Mouse (Mus musculus) MEL (cell line): Measurements from ENCODE around the gene Psmc1. TPM values are rescaled to one million over a fixed set of nuclear protein-coding genes. Genes with fewer than 3 reads are reported as not detected.

Source experiments
- DNase-seq: peaks from one replicate; pipeline ENCODE4 v3.0.0; 2011; ENCODE audit warnings: low read depth, low spot score
- H3K27ac ChIP-seq: 2 replicates; pipeline ENCODE4 v1.5.1; 2012; ENCODE audit warnings: low read depth, mild to moderate bottlenecking, control low read depth, low read length, moderate library complexity; ENCODE audit not compliant: control insufficient read depth
- H3K27me3 ChIP-seq, 2 experiments: fragments of 150-350 bp in 1 of 2; sonication (generic) in 1 of 2; 2 replicates each; pipeline ENCODE4 v1.6.1; 2012; ENCODE audit warnings: low read length in 2 of 2, mild to moderate bottlenecking in 2 of 2, improper control_type of control experiment in 1 of 2, moderate library complexity in 1 of 2; ENCODE audit not compliant: insufficient read depth in 2 of 2, control insufficient read depth in 1 of 2
- H3K36me3 ChIP-seq, 2 experiments: 2 replicates each; pipeline ENCODE4 v1.6.1; 2012 to 2014; ENCODE audit warnings: low read length in 2 of 2, improper control_type of control experiment in 1 of 2, inconsistent platforms in 1 of 2, mild to moderate bottlenecking in 1 of 2; ENCODE audit not compliant: insufficient read depth in 2 of 2, control insufficient read depth in 1 of 2
- H3K4me1 ChIP-seq, 2 experiments: fragments of 150-350 bp in 1 of 2; sonication (generic) in 1 of 2; 2 replicates each; pipeline ENCODE4 v1.6.1; 2012; ENCODE audit warnings: low read length in 2 of 2, improper control_type of control experiment in 1 of 2, mild to moderate bottlenecking in 1 of 2; ENCODE audit not compliant: insufficient read depth in 2 of 2, control insufficient read depth in 1 of 2
- H3K4me3 ChIP-seq, 2 experiments: fragments of 150-350 bp in 1 of 2; sonication (generic) in 1 of 2; 2 replicates each; pipeline ENCODE4 v1.5.1; 2012; ENCODE audit warnings: low read depth in 2 of 2, low read length in 2 of 2, mild to moderate bottlenecking in 2 of 2, moderate library complexity in 2 of 2, control low read depth in 1 of 2, improper control_type of control experiment in 1 of 2; ENCODE audit not compliant: control insufficient read depth in 1 of 2, insufficient read depth in 1 of 2
- H3K79me2 ChIP-seq: 2 replicates; pipeline ENCODE4 v1.6.1; 2012; ENCODE audit warnings: mild to moderate bottlenecking, low read length, moderate library complexity; ENCODE audit not compliant: control insufficient read depth, poor library complexity, insufficient read depth
- H3K9ac ChIP-seq: 2 replicates; pipeline ENCODE4 v1.6.1; 2012; ENCODE audit warnings: low read depth, mild to moderate bottlenecking, control low read depth, low read length, moderate library complexity; ENCODE audit not compliant: control insufficient read depth, poor library complexity, severe bottlenecking
- H3K9me3 ChIP-seq: fragments of 150-350 bp; sonication (generic); replicated peaks from 2 replicates; pipeline ENCODE4 v1.6.1; 2012; ENCODE audit warnings: mild to moderate bottlenecking, low read length, improper control_type of control experiment, moderate library complexity; ENCODE audit not compliant: insufficient read depth
- BHLHE40 ChIP-seq: IDR thresholded peaks from 2 replicates; pipeline ENCODE4 v1.6.1; 2012; ENCODE audit warnings: low read depth, mild to moderate bottlenecking, inconsistent platforms, low read length, improper control_type of control experiment, borderline replicate concordance
- CHD1 ChIP-seq: IDR thresholded peaks from 2 replicates; pipeline ENCODE4 v1.6.1; 2012; ENCODE audit warnings: low read depth, mild to moderate bottlenecking, inconsistent platforms, low read length, improper control_type of control experiment
- CHD2 ChIP-seq: IDR thresholded peaks from 2 replicates; pipeline ENCODE4 v1.6.1; 2011; ENCODE audit warnings: low read length, improper control_type of control experiment
- CTCF ChIP-seq, 3 experiments: IDR thresholded peaks in 2 of 3; conservative IDR thresholded peaks in 1 of 3; 2 replicates each; pipeline ENCODE4 v1.5.1; 2011 to 2012; ENCODE audit warnings: low read length in 3 of 3, low read depth in 2 of 3, mild to moderate bottlenecking in 2 of 3, improper control_type of control experiment in 1 of 3, inconsistent platforms in 1 of 3, mixed read lengths in 1 of 3, moderate library complexity in 1 of 3; ENCODE audit not compliant: control insufficient read depth in 1 of 3, insufficient read depth in 1 of 3, poor library complexity in 1 of 3, severe bottlenecking in 1 of 3
- E2F4 ChIP-seq: IDR thresholded peaks from 2 replicates; pipeline ENCODE4 v1.6.1; 2011; ENCODE audit warnings: low read depth, low read length, improper control_type of control experiment, borderline replicate concordance
- ELF1 ChIP-seq: IDR thresholded peaks from 2 replicates; pipeline ENCODE4 v1.6.1; 2014; ENCODE audit warnings: low read depth, mild to moderate bottlenecking, inconsistent platforms, low read length, improper control_type of control experiment, moderate library complexity
- ETS1 ChIP-seq: IDR thresholded peaks from 2 replicates; pipeline ENCODE4 v1.6.1; 2012; ENCODE audit warnings: low read depth, mild to moderate bottlenecking, inconsistent platforms, low read length, improper control_type of control experiment, moderate library complexity
- GABPA ChIP-seq: IDR thresholded peaks from 2 replicates; pipeline ENCODE4 v1.6.1; 2012; ENCODE audit warnings: low read depth, mild to moderate bottlenecking, inconsistent platforms, low read length, improper control_type of control experiment, moderate library complexity
- GATA1 ChIP-seq: IDR thresholded peaks from 2 replicates; pipeline ENCODE4 v1.6.1; 2011; ENCODE audit warnings: low read depth, low read length, improper control_type of control experiment
- HCFC1 ChIP-seq: IDR thresholded peaks from 2 replicates; pipeline ENCODE4 v1.6.1; 2012; ENCODE audit warnings: low read depth, mild to moderate bottlenecking, inconsistent platforms, low read length, improper control_type of control experiment, moderate library complexity
- JUND ChIP-seq: IDR thresholded peaks from 2 replicates; pipeline ENCODE4 v1.6.1; 2011; ENCODE audit warnings: low read depth, mild to moderate bottlenecking, improper control_type of control experiment, low read length
- KAT2A ChIP-seq: conservative IDR thresholded peaks from 2 replicates; pipeline ENCODE4 v1.6.1; 2012; ENCODE audit warnings: low read depth, low read length, improper control_type of control experiment, inconsistent platforms
- MAX ChIP-seq: IDR thresholded peaks from 2 replicates; pipeline ENCODE4 v1.6.1; 2011; ENCODE audit warnings: low read length, improper control_type of control experiment
- MYC ChIP-seq: IDR thresholded peaks from 2 replicates; pipeline ENCODE4 v1.6.1; 2011; ENCODE audit warnings: low read depth, mild to moderate bottlenecking, low read length, improper control_type of control experiment, moderate library complexity
- NELFE ChIP-seq: IDR thresholded peaks from 2 replicates; pipeline ENCODE4 v1.6.1; 2011; ENCODE audit warnings: low read depth, low read length, improper control_type of control experiment
- POLR2AphosphoS2 ChIP-seq: IDR thresholded peaks from 2 replicates; pipeline ENCODE4 v1.6.1; 2011; ENCODE audit warnings: low read length, improper control_type of control experiment
- POLR2AphosphoS5 ChIP-seq: IDR thresholded peaks from 2 replicates; pipeline ENCODE4 v1.6.1; 2012; ENCODE audit warnings: low read depth, borderline replicate concordance, mild to moderate bottlenecking, inconsistent platforms, low read length, moderate library complexity, mixed read lengths
- RAD21 ChIP-seq: IDR thresholded peaks from 2 replicates; pipeline ENCODE4 v1.6.1; 2011; ENCODE audit warnings: mild to moderate bottlenecking, low read depth, low read length, improper control_type of control experiment
- RCOR1 ChIP-seq: IDR thresholded peaks from 2 replicates; pipeline ENCODE4 v1.6.1; 2012; ENCODE audit warnings: low read depth, mild to moderate bottlenecking, inconsistent platforms, low read length, improper control_type of control experiment
- TAL1 ChIP-seq: IDR thresholded peaks from 2 replicates; pipeline ENCODE4 v1.6.1; 2012; ENCODE audit warnings: mild to moderate bottlenecking, inconsistent platforms, low read length, moderate library complexity, mixed read lengths
- TBP ChIP-seq: IDR thresholded peaks from 2 replicates; pipeline ENCODE4 v1.8.0; 2011; ENCODE audit warnings: low read depth, low read length, improper control_type of control experiment
- TCF12 ChIP-seq: IDR thresholded peaks from 2 replicates; pipeline ENCODE4 v1.6.1; 2014; ENCODE audit warnings: low read depth, mild to moderate bottlenecking, inconsistent platforms, low read length, improper control_type of control experiment, moderate library complexity
- UBTF ChIP-seq: IDR thresholded peaks from 2 replicates; pipeline ENCODE4 v1.6.1; 2012; ENCODE audit warnings: low read depth, mild to moderate bottlenecking, inconsistent platforms, low read length, improper control_type of control experiment, moderate library complexity, borderline replicate concordance; ENCODE audit not compliant: insufficient read depth
- USF1 ChIP-seq: IDR thresholded peaks from 2 replicates; pipeline ENCODE4 v1.6.1; 2014; ENCODE audit warnings: low read depth, mild to moderate bottlenecking, inconsistent platforms, low read length, improper control_type of control experiment, moderate library complexity
- USF2 ChIP-seq, 2 experiments: IDR thresholded peaks; 2 replicates each; pipeline ENCODE4 v1.6.1; 2011 to 2012; ENCODE audit warnings: improper control_type of control experiment in 2 of 2, low read length in 2 of 2, borderline replicate concordance in 1 of 2, inconsistent platforms in 1 of 2, low read depth in 1 of 2, mild to moderate bottlenecking in 1 of 2; ENCODE audit not compliant: insufficient read depth in 1 of 2
- ZKSCAN1 ChIP-seq: IDR thresholded peaks from 2 replicates; pipeline ENCODE4 v1.6.1; 2012; ENCODE audit warnings: low read depth, mild to moderate bottlenecking, inconsistent platforms, low read length, improper control_type of control experiment, moderate library complexity
- ZMIZ1 ChIP-seq: IDR thresholded peaks from 2 replicates; pipeline ENCODE4 v1.6.1; 2012; ENCODE audit warnings: low read depth, mild to moderate bottlenecking, inconsistent platforms, low read length, improper control_type of control experiment, moderate library complexity
- ZNF384 ChIP-seq: IDR thresholded peaks from 2 replicates; pipeline ENCODE4 v1.6.1; 2012; ENCODE audit warnings: low read depth, mild to moderate bottlenecking, inconsistent platforms, low read length, improper control_type of control experiment
- polyA plus RNA-seq, 2 experiments: library from polyadenylated mRNA; stranded (reverse) in 1 of 2; unstranded in 1 of 2; fragments of >175 nt in 1 of 2; fragments of >200 nt in 1 of 2; gene quantifications; 2 replicates each; pipeline versions ENCODE4 v1.2.1 to v1.2.4; 2012; ENCODE audit warnings: low replicate concordance in 2 of 2, low read depth in 1 of 2; ENCODE audit not compliant: insufficient read length in 2 of 2, insufficient read depth in 1 of 2, missing spikeins in 1 of 2
- total RNA-seq: library from RNA; depleted of rRNA; stranded (reverse); fragments of 300-350 nt; gene quantifications from 2 replicates; pipeline ENCODE4 v1.2.3, GENCODE M21; 2012

Psmc1 gene
- total and polyA plus RNA-seq, 3 experiments, result 322 to 501 TPM; not detected in 1

DNA sequence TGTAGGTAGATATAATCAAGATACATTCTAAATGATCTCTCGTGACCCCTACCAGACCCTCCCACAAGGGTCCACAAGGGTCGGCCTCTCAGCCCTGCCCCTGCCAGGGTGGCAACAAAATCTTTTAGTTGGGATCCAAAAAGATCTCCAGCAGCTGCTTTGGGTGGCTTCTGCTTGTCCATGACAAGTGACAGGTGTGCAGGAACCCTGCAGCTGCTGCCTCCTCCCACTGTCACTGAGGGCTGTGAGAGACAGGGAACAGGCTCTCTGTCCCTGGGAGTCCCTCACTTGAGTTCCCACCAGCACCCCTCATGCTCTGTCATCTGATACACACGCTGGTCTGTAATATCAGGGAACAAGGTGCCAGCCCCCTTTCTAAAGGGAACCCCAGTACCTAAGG, 8.3 kb upstream of the Psmc1 start:
- Histone ChIP-seq H3K9ac (no peak overlapping the region), H3K27me3 (peaks cover 0 to 2% of the 10 kb centered on the region in 2 experiments; a peak in 3 of 4 replicates), H3K4me1 (peaks cover 0 to 5% of the 10 kb centered on the region in 2 experiments; a peak in 2 of 4 replicates), H3K27ac (no peak overlapping the region), H3K9me3 (no peaks in the 10 kb centered on the region), H3K4me3 (no peak overlapping the region), H3K79me2 (no peaks in the 10 kb centered on the region), H3K36me3 (peaks cover 0 to 2% of the 10 kb centered on the region in 2 experiments; a peak in 2 of 4 replicates)
- TF ChIP-seq ZNF384 (no peak), RCOR1 (no peak), TBP (no peak), ZKSCAN1 (no peak), GATA1 (no peak), CHD1 (no peak), POLR2AphosphoS5 (no peak), ZMIZ1 (no peak), BHLHE40 (no peak), E2F4 (no peak), GABPA (no peak), HCFC1 (no peak), KAT2A (no peak), ELF1 (no peak), JUND (no peak), CTCF (IDR thresholded peaks at IDR 0.05 in 2 of 3, conservative IDR thresholded peaks at IDR 0.05 in 1 of 3; ENCODE audit: control insufficient read depth in 1 of 3, insufficient read depth in 1 of 3, low read depth in 2 of 3, low read length in 3 of 3, poor library complexity in 1 of 3, severe bottlenecking in 1 of 3) (no peak), CHD2 (no peak), USF2 (IDR thresholded peaks at IDR 0.05; ENCODE audit: borderline replicate concordance in 1 of 2, insufficient read depth in 1 of 2, low read depth in 1 of 2, low read length in 2 of 2) (no peak), POLR2AphosphoS2 (no peak), MAX (no peak)
- DNase-seq, result no peak

DNA sequence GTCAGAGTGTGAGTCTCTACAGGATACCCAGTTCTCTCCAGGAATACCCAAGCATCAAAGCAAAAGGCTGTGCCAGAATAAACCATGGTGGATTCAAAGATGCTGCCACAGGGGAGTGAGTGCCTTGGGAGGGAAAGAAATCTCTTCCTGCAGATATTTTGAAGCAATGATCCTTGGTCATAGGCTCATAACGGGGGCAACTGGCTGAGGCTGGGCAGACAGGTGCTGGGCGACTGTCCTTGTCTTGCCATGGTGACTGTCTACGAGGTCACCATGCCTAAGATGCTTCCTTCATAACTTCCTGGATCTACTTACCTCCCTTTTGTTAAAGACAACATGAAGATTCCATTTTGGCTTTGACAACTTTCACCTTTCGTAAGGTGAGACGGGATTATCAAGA, 5.4 kb upstream of the Psmc1 start:
- H3K4me1 ChIP-seq, result peaks cover 0 to 14% of the 10 kb centered on the region in 2 experiments; a peak in 2 of 4 replicates
- TF ChIP-seq MYC (no peak), TCF12 (no peak), ZKSCAN1 (no peak), RCOR1 (no peak), POLR2AphosphoS2 (no peak), NELFE (no peak), ETS1 (no peak), RAD21 (no peak), CTCF (IDR thresholded peaks at IDR 0.05 in 2 of 3, conservative IDR thresholded peaks at IDR 0.05 in 1 of 3; ENCODE audit: control insufficient read depth in 1 of 3, insufficient read depth in 1 of 3, low read depth in 2 of 3, low read length in 3 of 3, poor library complexity in 1 of 3, severe bottlenecking in 1 of 3) (no peak), TAL1 (no peak), MAX (no peak), BHLHE40 (no peak), ZMIZ1 (no peak), USF1 (no peak), CHD2 (no peak), UBTF (no peak), KAT2A (no peak)
- no peaks in the 10 kb centered on the region for H3K9me3 ChIP-seq
- H3K9ac ChIP-seq, result no peak overlapping the region
- H3K79me2 ChIP-seq, result no peaks in the 10 kb centered on the region
- DNase-seq, result no peak
- H3K27ac ChIP-seq, result no peak overlapping the region
- no peak overlapping the region for H3K4me3 ChIP-seq
- peaks cover 0 to 11% of the 10 kb centered on the region in 2 experiments; a peak in 2 of 4 replicates for H3K36me3 ChIP-seq
- no peaks in the 10 kb centered on the region for H3K27me3 ChIP-seq
